Mouse (Mus musculus) MEL (cell line): ENCODE measurements at regions not wholly inside any gene's neighbourhood (a gene's known extent, or its start where the extent isn't known, plus 50 kb on each side); places are given as distances from the start of the nearest gene placed in this dataset.

Experiments used
- DNase-seq: peaks from one replicate; pipeline ENCODE4 v3.0.0; 2011; ENCODE audit warnings: low read depth, low spot score
- H3K27ac ChIP-seq: 2 replicates; pipeline ENCODE4 v1.5.1; 2012; ENCODE audit warnings: low read depth, mild to moderate bottlenecking, control low read depth, low read length, moderate library complexity; ENCODE audit not compliant: control insufficient read depth
- H3K27me3 ChIP-seq, 2 experiments: fragments of 150-350 bp in 1 of 2; sonication (generic) in 1 of 2; 2 replicates each; pipeline ENCODE4 v1.6.1; 2012; ENCODE audit warnings: low read length in 2 of 2, mild to moderate bottlenecking in 2 of 2, improper control_type of control experiment in 1 of 2, moderate library complexity in 1 of 2; ENCODE audit not compliant: insufficient read depth in 2 of 2, control insufficient read depth in 1 of 2
- H3K36me3 ChIP-seq, 2 experiments: 2 replicates each; pipeline ENCODE4 v1.6.1; 2012 to 2014; ENCODE audit warnings: low read length in 2 of 2, improper control_type of control experiment in 1 of 2, inconsistent platforms in 1 of 2, mild to moderate bottlenecking in 1 of 2; ENCODE audit not compliant: insufficient read depth in 2 of 2, control insufficient read depth in 1 of 2
- H3K4me1 ChIP-seq, 2 experiments: fragments of 150-350 bp in 1 of 2; sonication (generic) in 1 of 2; 2 replicates each; pipeline ENCODE4 v1.6.1; 2012; ENCODE audit warnings: low read length in 2 of 2, improper control_type of control experiment in 1 of 2, mild to moderate bottlenecking in 1 of 2; ENCODE audit not compliant: insufficient read depth in 2 of 2, control insufficient read depth in 1 of 2
- H3K4me3 ChIP-seq, 2 experiments: fragments of 150-350 bp in 1 of 2; sonication (generic) in 1 of 2; 2 replicates each; pipeline ENCODE4 v1.5.1; 2012; ENCODE audit warnings: low read depth in 2 of 2, low read length in 2 of 2, mild to moderate bottlenecking in 2 of 2, moderate library complexity in 2 of 2, control low read depth in 1 of 2, improper control_type of control experiment in 1 of 2; ENCODE audit not compliant: control insufficient read depth in 1 of 2, insufficient read depth in 1 of 2
- H3K79me2 ChIP-seq: 2 replicates; pipeline ENCODE4 v1.6.1; 2012; ENCODE audit warnings: mild to moderate bottlenecking, low read length, moderate library complexity; ENCODE audit not compliant: control insufficient read depth, poor library complexity, insufficient read depth
- H3K9ac ChIP-seq: 2 replicates; pipeline ENCODE4 v1.6.1; 2012; ENCODE audit warnings: low read depth, mild to moderate bottlenecking, control low read depth, low read length, moderate library complexity; ENCODE audit not compliant: control insufficient read depth, poor library complexity, severe bottlenecking
- H3K9me3 ChIP-seq: fragments of 150-350 bp; sonication (generic); replicated peaks from 2 replicates; pipeline ENCODE4 v1.6.1; 2012; ENCODE audit warnings: mild to moderate bottlenecking, low read length, improper control_type of control experiment, moderate library complexity; ENCODE audit not compliant: insufficient read depth
- BHLHE40 ChIP-seq: IDR thresholded peaks from 2 replicates; pipeline ENCODE4 v1.6.1; 2012; ENCODE audit warnings: low read depth, mild to moderate bottlenecking, inconsistent platforms, low read length, improper control_type of control experiment, borderline replicate concordance
- CHD1 ChIP-seq: IDR thresholded peaks from 2 replicates; pipeline ENCODE4 v1.6.1; 2012; ENCODE audit warnings: low read depth, mild to moderate bottlenecking, inconsistent platforms, low read length, improper control_type of control experiment
- CHD2 ChIP-seq: IDR thresholded peaks from 2 replicates; pipeline ENCODE4 v1.6.1; 2011; ENCODE audit warnings: low read length, improper control_type of control experiment
- CTCF ChIP-seq, 3 experiments: IDR thresholded peaks in 2 of 3; conservative IDR thresholded peaks in 1 of 3; 2 replicates each; pipeline ENCODE4 v1.5.1; 2011 to 2012; ENCODE audit warnings: low read length in 3 of 3, low read depth in 2 of 3, mild to moderate bottlenecking in 2 of 3, improper control_type of control experiment in 1 of 3, inconsistent platforms in 1 of 3, mixed read lengths in 1 of 3, moderate library complexity in 1 of 3; ENCODE audit not compliant: control insufficient read depth in 1 of 3, insufficient read depth in 1 of 3, poor library complexity in 1 of 3, severe bottlenecking in 1 of 3
- E2F4 ChIP-seq: IDR thresholded peaks from 2 replicates; pipeline ENCODE4 v1.6.1; 2011; ENCODE audit warnings: low read depth, low read length, improper control_type of control experiment, borderline replicate concordance
- ELF1 ChIP-seq: IDR thresholded peaks from 2 replicates; pipeline ENCODE4 v1.6.1; 2014; ENCODE audit warnings: low read depth, mild to moderate bottlenecking, inconsistent platforms, low read length, improper control_type of control experiment, moderate library complexity
- EP300 ChIP-seq, 2 experiments: IDR thresholded peaks; 2 replicates each; pipeline ENCODE4 v1.6.1; 2011; ENCODE audit warnings: improper control_type of control experiment in 2 of 2, low read length in 2 of 2, low read depth in 1 of 2, mild to moderate bottlenecking in 1 of 2
- ETS1 ChIP-seq: IDR thresholded peaks from 2 replicates; pipeline ENCODE4 v1.6.1; 2012; ENCODE audit warnings: low read depth, mild to moderate bottlenecking, inconsistent platforms, low read length, improper control_type of control experiment, moderate library complexity
- GABPA ChIP-seq: IDR thresholded peaks from 2 replicates; pipeline ENCODE4 v1.6.1; 2012; ENCODE audit warnings: low read depth, mild to moderate bottlenecking, inconsistent platforms, low read length, improper control_type of control experiment, moderate library complexity
- GATA1 ChIP-seq: IDR thresholded peaks from 2 replicates; pipeline ENCODE4 v1.6.1; 2011; ENCODE audit warnings: low read depth, low read length, improper control_type of control experiment
- HCFC1 ChIP-seq: IDR thresholded peaks from 2 replicates; pipeline ENCODE4 v1.6.1; 2012; ENCODE audit warnings: low read depth, mild to moderate bottlenecking, inconsistent platforms, low read length, improper control_type of control experiment, moderate library complexity
- MAX ChIP-seq: IDR thresholded peaks from 2 replicates; pipeline ENCODE4 v1.6.1; 2011; ENCODE audit warnings: low read length, improper control_type of control experiment
- MEF2A ChIP-seq: IDR thresholded peaks from 2 replicates; pipeline ENCODE4 v1.6.1; 2014; ENCODE audit warnings: low read depth, mild to moderate bottlenecking, inconsistent platforms, low read length, improper control_type of control experiment; ENCODE audit not compliant: poor library complexity, insufficient replicate concordance, severe bottlenecking; ENCODE audit errors: extremely low read depth
- NRF1 ChIP-seq: IDR thresholded peaks from 2 replicates; pipeline ENCODE4 v1.6.1; 2014; ENCODE audit warnings: low read depth, mild to moderate bottlenecking, inconsistent platforms, low read length, improper control_type of control experiment, moderate library complexity; ENCODE audit not compliant: poor library complexity, insufficient read depth, severe bottlenecking
- POLR2A ChIP-seq, 2 experiments: IDR thresholded peaks; 2 replicates each; pipeline ENCODE4 v1.6.1; 2011 to 2012; ENCODE audit warnings: low read length in 2 of 2, mild to moderate bottlenecking in 2 of 2, control low read depth in 1 of 2, improper control_type of control experiment in 1 of 2, low read depth in 1 of 2, moderate library complexity in 1 of 2; ENCODE audit not compliant: control insufficient read depth in 1 of 2, insufficient read depth in 1 of 2, poor library complexity in 1 of 2
- POLR2AphosphoS2 ChIP-seq: IDR thresholded peaks from 2 replicates; pipeline ENCODE4 v1.6.1; 2011; ENCODE audit warnings: low read length, improper control_type of control experiment
- POLR2AphosphoS5 ChIP-seq: IDR thresholded peaks from 2 replicates; pipeline ENCODE4 v1.6.1; 2012; ENCODE audit warnings: low read depth, borderline replicate concordance, mild to moderate bottlenecking, inconsistent platforms, low read length, moderate library complexity, mixed read lengths
- RAD21 ChIP-seq: IDR thresholded peaks from 2 replicates; pipeline ENCODE4 v1.6.1; 2011; ENCODE audit warnings: mild to moderate bottlenecking, low read depth, low read length, improper control_type of control experiment
- RCOR1 ChIP-seq: IDR thresholded peaks from 2 replicates; pipeline ENCODE4 v1.6.1; 2012; ENCODE audit warnings: low read depth, mild to moderate bottlenecking, inconsistent platforms, low read length, improper control_type of control experiment
- SIN3A ChIP-seq: IDR thresholded peaks from 2 replicates; pipeline ENCODE4 v1.6.1; 2012; ENCODE audit warnings: low read length, improper control_type of control experiment, inconsistent platforms
- TAL1 ChIP-seq: IDR thresholded peaks from 2 replicates; pipeline ENCODE4 v1.6.1; 2012; ENCODE audit warnings: mild to moderate bottlenecking, inconsistent platforms, low read length, moderate library complexity, mixed read lengths
- TCF12 ChIP-seq: IDR thresholded peaks from 2 replicates; pipeline ENCODE4 v1.6.1; 2014; ENCODE audit warnings: low read depth, mild to moderate bottlenecking, inconsistent platforms, low read length, improper control_type of control experiment, moderate library complexity
- UBTF ChIP-seq: IDR thresholded peaks from 2 replicates; pipeline ENCODE4 v1.6.1; 2012; ENCODE audit warnings: low read depth, mild to moderate bottlenecking, inconsistent platforms, low read length, improper control_type of control experiment, moderate library complexity, borderline replicate concordance; ENCODE audit not compliant: insufficient read depth
- USF1 ChIP-seq: IDR thresholded peaks from 2 replicates; pipeline ENCODE4 v1.6.1; 2014; ENCODE audit warnings: low read depth, mild to moderate bottlenecking, inconsistent platforms, low read length, improper control_type of control experiment, moderate library complexity
- ZC3H11A ChIP-seq: IDR thresholded peaks from 2 replicates; pipeline ENCODE4 v1.6.1; 2012; ENCODE audit warnings: low read depth, mild to moderate bottlenecking, inconsistent platforms, low read length, improper control_type of control experiment
- ZKSCAN1 ChIP-seq: IDR thresholded peaks from 2 replicates; pipeline ENCODE4 v1.6.1; 2012; ENCODE audit warnings: low read depth, mild to moderate bottlenecking, inconsistent platforms, low read length, improper control_type of control experiment, moderate library complexity
- ZMIZ1 ChIP-seq: IDR thresholded peaks from 2 replicates; pipeline ENCODE4 v1.6.1; 2012; ENCODE audit warnings: low read depth, mild to moderate bottlenecking, inconsistent platforms, low read length, improper control_type of control experiment, moderate library complexity
- ZNF384 ChIP-seq: IDR thresholded peaks from 2 replicates; pipeline ENCODE4 v1.6.1; 2012; ENCODE audit warnings: low read depth, mild to moderate bottlenecking, inconsistent platforms, low read length, improper control_type of control experiment

DNA sequence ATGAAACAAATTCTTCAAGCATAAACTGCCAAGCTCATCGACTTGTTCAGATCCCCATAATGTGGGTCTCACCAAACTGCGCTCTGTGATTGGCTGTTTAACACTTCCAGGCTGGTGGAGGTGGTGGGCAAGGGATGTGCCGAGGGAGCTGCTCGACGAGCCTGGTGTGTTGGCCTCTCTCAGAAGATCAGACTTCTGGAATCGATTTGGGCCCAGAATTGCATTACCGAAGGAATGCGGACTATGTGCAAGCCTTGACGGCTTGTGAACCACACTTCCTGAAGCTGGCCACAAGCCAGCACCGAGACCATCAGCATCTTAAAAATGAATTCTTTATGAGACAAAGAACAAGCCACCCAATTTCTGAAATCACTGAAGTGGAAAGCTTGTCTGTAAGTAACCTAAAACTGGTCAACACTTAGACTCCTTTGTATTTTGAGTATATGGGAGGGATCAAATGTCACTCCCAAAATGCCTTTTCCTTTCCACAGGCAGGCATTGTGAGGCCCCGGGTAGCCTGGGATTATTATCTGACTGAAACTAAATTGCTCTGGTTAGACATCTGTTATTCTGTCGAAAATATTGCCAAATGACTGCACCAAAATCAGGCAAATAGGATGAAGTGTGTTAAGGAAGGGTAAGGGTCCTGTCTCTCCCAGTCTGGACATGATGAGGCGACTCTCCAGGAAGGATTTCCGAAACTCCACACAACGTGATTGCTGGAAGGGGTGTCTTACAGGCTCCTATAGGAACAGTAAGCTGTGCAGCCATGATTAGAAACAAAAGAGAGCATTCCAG is 318.4 kb downstream of the Sorl1 start:
- DNase-seq = no peak
- Histone ChIP-seq H3K27me3 (no peaks in the 10 kb centered on the region), H3K4me3 (no peak overlapping the region), H3K79me2 (no peaks in the 10 kb centered on the region), H3K27ac (no peak overlapping the region), H3K4me1 (no peaks in the 10 kb centered on the region), H3K9me3 (no peaks in the 10 kb centered on the region), H3K36me3 (no peaks in the 10 kb centered on the region), H3K9ac (no peak overlapping the region)
- TF ChIP-seq POLR2AphosphoS5 = no peak
- TF ChIP-seq BHLHE40 = no peak
- no peak for TF ChIP-seq CTCF (IDR thresholded peaks at IDR 0.05 in 2 of 3, conservative IDR thresholded peaks at IDR 0.05 in 1 of 3; ENCODE audit: control insufficient read depth in 1 of 3, insufficient read depth in 1 of 3, low read depth in 2 of 3, low read length in 3 of 3, poor library complexity in 1 of 3, severe bottlenecking in 1 of 3)
- TF ChIP-seq MAX = no peak
- TF ChIP-seq ZNF384 = no peak
- TF ChIP-seq ZKSCAN1 = no peak
- no peak for TF ChIP-seq ELF1
- TF ChIP-seq GATA1 = no peak
- TF ChIP-seq RAD21 = no peak
- no peak for TF ChIP-seq ETS1
- no peak for TF ChIP-seq UBTF
- no peak for TF ChIP-seq ZMIZ1
- no peak for TF ChIP-seq E2F4
- TF ChIP-seq SIN3A = no peak
- no peak for TF ChIP-seq CHD1
- TF ChIP-seq HCFC1 = no peak
- TF ChIP-seq CHD2 = no peak
- TF ChIP-seq ZC3H11A = no peak
- no peak for TF ChIP-seq NRF1
- no peak for TF ChIP-seq TAL1

DNA sequence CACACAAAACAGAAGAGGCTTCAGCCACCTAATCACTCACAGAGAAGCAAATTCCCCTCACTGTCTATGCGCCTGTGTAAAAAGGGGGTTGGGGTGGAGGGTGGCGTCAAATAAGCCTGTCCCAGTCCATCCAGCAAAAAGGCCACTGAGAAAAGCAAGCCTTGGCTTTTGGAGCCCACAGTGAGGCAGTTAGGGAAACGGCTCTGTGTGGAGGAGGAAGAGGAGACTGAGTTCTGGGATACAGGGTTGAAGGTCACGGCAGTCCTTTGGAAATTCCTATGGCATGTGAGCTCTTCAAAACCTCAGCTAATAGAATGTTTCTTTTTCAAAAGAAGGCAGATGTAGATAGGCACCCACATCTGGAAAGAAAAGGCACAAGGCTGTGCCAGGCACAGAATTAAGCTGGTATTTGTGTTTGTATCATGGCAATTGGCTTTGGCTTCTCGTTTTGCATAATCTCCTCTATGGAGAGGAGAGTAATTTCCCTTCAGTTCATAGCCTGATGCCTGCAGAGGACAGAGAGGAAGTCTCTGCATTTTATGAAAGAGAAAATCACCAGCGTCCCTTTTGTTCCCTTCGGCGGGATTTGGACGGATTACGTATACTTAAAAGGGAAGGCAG is 319.3 kb downstream of the Sorl1 start:
- no peaks in the 10 kb centered on the region for H3K27me3 ChIP-seq
- no peak overlapping the region for H3K27ac ChIP-seq
- H3K79me2 ChIP-seq = no peaks in the 10 kb centered on the region
- TF ChIP-seq MAX (no peak), ZMIZ1 (no peak), MEF2A (no peak), CHD2 (no peak), POLR2A (IDR thresholded peaks at IDR 0.05; ENCODE audit: control insufficient read depth in 1 of 2, insufficient read depth in 1 of 2, low read depth in 1 of 2, low read length in 2 of 2, poor library complexity in 1 of 2) (no peak), POLR2AphosphoS2 (no peak), RAD21 (no peak), EP300 (IDR thresholded peaks at IDR 0.05; ENCODE audit: low read depth in 1 of 2, low read length in 2 of 2) (no peak), TCF12 (no peak), GABPA (no peak), RCOR1 (no peak), USF1 (no peak)
- no peak overlapping the region for H3K4me3 ChIP-seq
- no peak for DNase-seq
- H3K36me3 ChIP-seq = no peaks in the 10 kb centered on the region
- no peaks in the 10 kb centered on the region for H3K4me1 ChIP-seq
- no peaks in the 10 kb centered on the region for H3K9me3 ChIP-seq
- H3K9ac ChIP-seq = no peak overlapping the region
